Mouse (Mus musculus) limb, embryonic 14.5 days (tissue): Measurements from ENCODE around the gene Chchd4. TPM values are rescaled to one million over a fixed set of nuclear protein-coding genes. Genes with fewer than 3 reads are reported as not detected.

ENCODE experiments used
- ATAC-seq: fragments of 200-750 bp; cut with Nextera tagmentation; 2 replicates; pipeline ENCODE4 v1.8.0; 2017; ENCODE audit warnings: low read depth, moderate number of reproducible peaks, moderate TSS enrichment; ENCODE audit not compliant: low FRiP score
- DNase-seq: peaks from one replicate; pipeline ENCODE4 v3.0.0-alpha.2; 2015; ENCODE audit warnings: low spot score
- H3K27ac ChIP-seq: fragments of 300-500 bp; sonication (generic); replicated peaks from 2 replicates; pipeline ENCODE4 v1.5.1; 2014; ENCODE audit warnings: low read depth, mild to moderate bottlenecking, low read length, moderate library complexity, mixed read lengths
- H3K27me3 ChIP-seq: fragments of 300-500 bp; sonication (generic); 2 replicates; pipeline ENCODE4 v1.6.1; 2014; ENCODE audit warnings: low read length, mixed read lengths; ENCODE audit not compliant: control insufficient read depth, insufficient read depth
- H3K36me3 ChIP-seq: fragments of 300-500 bp; sonication (generic); 2 replicates; pipeline ENCODE4 v1.6.1; 2014; ENCODE audit warnings: mild to moderate bottlenecking, low read length, moderate library complexity, mixed read lengths; ENCODE audit not compliant: control insufficient read depth, insufficient read depth
- H3K4me1 ChIP-seq: fragments of 300-500 bp; sonication (generic); 2 replicates; pipeline ENCODE4 v1.6.1; 2014; ENCODE audit warnings: antibody characterized with exemption, low read length, mixed read lengths; ENCODE audit not compliant: control insufficient read depth, insufficient read depth
- H3K4me2 ChIP-seq: fragments of 300-500 bp; sonication (generic); replicated peaks from 2 replicates; pipeline ENCODE4 v1.6.1; 2014; ENCODE audit warnings: low read depth, mild to moderate bottlenecking, low read length, moderate library complexity; ENCODE audit not compliant: severe bottlenecking
- H3K4me3 ChIP-seq: fragments of 300-500 bp; sonication (generic); replicated peaks from 2 replicates; pipeline ENCODE4 v1.5.1; 2014; ENCODE audit warnings: low read length
- H3K9ac ChIP-seq: fragments of 300-500 bp; sonication (generic); 2 replicates; pipeline ENCODE4 v1.6.1; 2014; ENCODE audit warnings: mild to moderate bottlenecking, low read depth, low read length, moderate library complexity; ENCODE audit not compliant: severe bottlenecking
- H3K9me3 ChIP-seq: fragments of 300-500 bp; sonication (generic); 2 replicates; pipeline ENCODE4 v1.6.1; 2016; ENCODE audit warnings: low read length; ENCODE audit not compliant: control insufficient read depth
- POLR2A ChIP-seq: fragments of 200-500 bp; IDR thresholded peaks from 2 replicates; pipeline ENCODE4 v1.8.0; 2012; ENCODE audit warnings: inconsistent platforms, mild to moderate bottlenecking, moderate library complexity, borderline replicate concordance; ENCODE audit not compliant: insufficient read depth, insufficient read length; ENCODE audit errors: extremely low read depth
- WGBS: fragments of 180-500 bp; shearing (Covaris S2); extraction: QIAGEN DNeasy Blood & Tissue Kit; methylation state at CpG from one replicate; pipeline ENCODE4 v1.1.7; 2014; 5-methylcytosine and 5-hydroxymethylcytosine counted together
- polyA plus RNA-seq, 2 experiments: library from polyadenylated mRNA; depleted of rRNA in 1 of 2; stranded (reverse) in 1 of 2; unstranded in 1 of 2; fragments of >200 nt; fragmentation: Nextera tagmentation in 1 of 2; extraction: Ambion mirVana in 1 of 2; gene quantifications; 2 replicates each; pipeline versions ENCODE4 v1.2.1 to v1.2.3; 2012 to 2014

Chchd4 gene
- polyA plus RNA-seq, 2 experiments = 9.3 to 22.0 TPM

GRCm38 (mm10) chr6:91465756-91466155 lies 7.6 kb downstream of the Chchd4 start:
- no peak for ATAC-seq
- no peak for TF ChIP-seq POLR2A
- Histone ChIP-seq H3K27ac (no peak overlapping the region), H3K4me2 (no peak overlapping the region), H3K36me3 (peaks cover 45% of the 10 kb centered on the region), H3K4me1 (no peaks in the 10 kb centered on the region), H3K9ac (no peak overlapping the region), H3K9me3 (no peaks in the 10 kb centered on the region), H3K4me3 (no peak overlapping the region), H3K27me3 (no peaks in the 10 kb centered on the region)
- WGBS = 95% methylated on average over 2 of the region's 2 CpGs
- DNase-seq = no peak

GRCm38 (mm10) chr6:91459471-91459870 lies 13.9 kb downstream of the Chchd4 start:
- DNase-seq (no peak), ATAC-seq (no peak)
- Histone ChIP-seq H3K27ac (no peak overlapping the region), H3K4me2 (no peak overlapping the region), H3K9ac (no peak overlapping the region), H3K4me1 (no peaks in the 10 kb centered on the region), H3K27me3 (no peaks in the 10 kb centered on the region), H3K9me3 (no peaks in the 10 kb centered on the region), H3K36me3 (peaks cover 12% of the 10 kb centered on the region), H3K4me3 (no peak overlapping the region)
- 96% methylated on average over 1 of the region's 1 CpGs for WGBS
- no peak for TF ChIP-seq POLR2A

DNA sequence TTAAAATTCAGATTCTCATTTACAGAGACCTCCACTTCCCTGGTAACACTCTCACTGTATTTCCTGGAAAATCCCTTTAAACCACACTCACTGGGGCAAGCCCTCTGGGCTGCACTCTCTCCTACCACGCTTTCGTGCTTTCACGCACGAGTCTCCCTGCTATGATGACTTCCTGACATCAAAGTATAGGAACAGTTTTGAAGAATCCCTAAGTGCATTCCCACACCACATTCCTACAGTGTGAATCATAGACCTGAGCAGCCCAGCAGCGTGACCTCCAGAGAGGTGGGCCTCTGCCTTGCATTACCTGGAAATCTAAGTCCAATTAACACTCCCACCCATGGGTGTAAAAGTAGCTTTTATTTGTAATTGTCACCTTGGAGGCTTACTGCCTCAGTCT lies 18.8 kb downstream of the Chchd4 start:
- WGBS = 30% methylated on average over 5 of the region's 5 CpGs
- H3K4me2 ChIP-seq = no peak overlapping the region
- no peak for ATAC-seq

DNA sequence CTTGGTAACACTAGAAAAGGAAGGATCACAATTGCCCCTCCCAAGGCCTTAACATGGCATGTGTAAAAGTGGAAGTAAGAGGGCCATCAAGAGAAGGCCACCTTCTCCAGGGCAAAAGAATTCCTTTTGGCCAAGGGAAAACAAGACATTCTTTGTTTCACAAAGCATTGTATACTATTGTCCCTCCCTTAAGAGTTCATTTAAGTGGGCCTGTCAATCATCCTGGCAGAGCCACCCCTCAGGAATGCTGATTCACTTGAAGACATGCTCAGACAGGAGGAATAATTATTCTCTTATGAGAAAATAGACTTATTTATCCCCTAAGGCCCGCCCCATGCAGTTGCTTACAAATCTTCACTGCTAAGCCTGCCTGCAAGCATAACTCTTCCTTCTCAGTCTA lies 21.3 kb downstream of the Chchd4 start:
- Histone ChIP-seq H3K9me3 (no peaks in the 10 kb centered on the region), H3K27ac (no peak overlapping the region), H3K4me1 (no peaks in the 10 kb centered on the region), H3K36me3 (no peaks in the 10 kb centered on the region), H3K4me3 (no peak overlapping the region), H3K27me3 (no peaks in the 10 kb centered on the region), H3K9ac (no peak overlapping the region), H3K4me2 (no peak overlapping the region)
- DNase-seq (no peak), ATAC-seq (no peak)
- TF ChIP-seq POLR2A = no peak
- 48% methylated on average over 1 of the region's 1 CpGs for WGBS

More for the DNA sequence above, 18.8 kb downstream of the Chchd4 start:
- Histone ChIP-seq H3K4me1 (no peaks in the 10 kb centered on the region), H3K9ac (no peak overlapping the region), H3K27me3 (no peaks in the 10 kb centered on the region), H3K36me3 (no peaks in the 10 kb centered on the region), H3K9me3 (no peaks in the 10 kb centered on the region), H3K4me3 (no peak overlapping the region), H3K27ac (no peak overlapping the region)
- no peak for TF ChIP-seq POLR2A
- DNase-seq = no peak

GRCm38 (mm10) chr6:91449472-91450225 lies 23.7 kb downstream of the Chchd4 start:
- ATAC-seq (no peak), DNase-seq (no peak)
- H3K9ac ChIP-seq = no peak overlapping the region
- H3K27me3 ChIP-seq = no peaks in the 10 kb centered on the region
- no peak overlapping the region for H3K4me3 ChIP-seq
- no peak overlapping the region for H3K4me2 ChIP-seq
- no peak for TF ChIP-seq POLR2A
- no peaks in the 10 kb centered on the region for H3K4me1 ChIP-seq
- whole genome bisulfite sequencing = 59% methylated on average over 3 of the region's 3 CpGs
- no peaks in the 10 kb centered on the region for H3K36me3 ChIP-seq
- H3K27ac ChIP-seq = no peak overlapping the region
- H3K9me3 ChIP-seq = no peaks in the 10 kb centered on the region

DNA sequence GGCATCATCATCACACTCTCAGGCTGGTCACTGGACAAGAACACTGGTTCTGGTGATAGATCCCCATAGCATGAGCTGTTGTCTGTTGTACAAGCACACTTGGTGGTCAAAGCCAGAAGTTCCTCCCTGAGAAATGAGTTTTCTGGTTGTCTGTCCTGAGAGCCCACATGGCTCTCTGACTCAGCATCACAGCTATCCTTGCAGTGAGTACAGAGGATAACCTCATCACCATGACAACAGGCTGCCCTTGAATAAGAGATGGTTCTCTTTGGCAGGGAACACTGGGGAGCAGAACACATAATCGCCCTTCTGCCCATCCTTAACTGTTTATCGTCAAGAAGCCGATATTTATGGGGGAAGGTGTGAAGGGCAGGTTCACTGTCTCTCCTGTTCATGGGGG lies 28.0 kb downstream of the Chchd4 start:
- no peaks in the 10 kb centered on the region for H3K27me3 ChIP-seq
- DNase-seq = no peak
- H3K4me2 ChIP-seq = no peak overlapping the region
- no peak overlapping the region for H3K4me3 ChIP-seq
- H3K27ac ChIP-seq = no peak overlapping the region
- WGBS = 78% methylated on average over 3 of the region's 3 CpGs
- no peak overlapping the region for H3K9ac ChIP-seq
- TF ChIP-seq POLR2A = no peak
- H3K4me1 ChIP-seq = peaks cover 4% of the 10 kb centered on the region; the same call in 1 of the 2 replicates
- ATAC-seq = no peak
- no peaks in the 10 kb centered on the region for H3K9me3 ChIP-seq
- no peaks in the 10 kb centered on the region for H3K36me3 ChIP-seq
